Mouse (Mus musculus) CH12.LX (cell line): ENCODE results near the gene Wdr44. TPM values are rescaled to one million over a fixed set of nuclear protein-coding genes. Genes with fewer than 3 reads are reported as not detected.

Experiments used
- DNase-seq: peaks from one replicate; pipeline ENCODE4 v3.0.0-alpha.2; 2013; ENCODE audit errors: extremely low read depth
- H3K27ac ChIP-seq: 2 replicates; pipeline ENCODE4 v1.5.1; 2012; ENCODE audit warnings: low read depth, mild to moderate bottlenecking, control low read depth, moderate library complexity; ENCODE audit not compliant: insufficient read depth
- H3K27me3 ChIP-seq: replicated peaks from 2 replicates; pipeline ENCODE3; 2012; ENCODE audit warnings: inconsistent platforms
- H3K36me3 ChIP-seq, 2 experiments: replicated peaks in 1 of 2; 2 replicates each; pipeline versions ENCODE3 to v1.6.1; 2012; ENCODE audit warnings: inconsistent platforms in 1 of 2, low read length in 1 of 2, mild to moderate bottlenecking in 1 of 2, mixed read lengths in 1 of 2, moderate library complexity in 1 of 2; ENCODE audit not compliant: control insufficient read depth in 1 of 2, insufficient read depth in 1 of 2
- H3K4me1 ChIP-seq, 2 experiments: 2 replicates each; pipeline ENCODE4 v1.6.1; 2012; ENCODE audit warnings: inconsistent platforms in 1 of 2, moderate library complexity in 1 of 2; ENCODE audit not compliant: insufficient read depth in 2 of 2, control insufficient read depth in 1 of 2
- H3K4me2 ChIP-seq: 2 replicates; pipeline ENCODE4 v1.6.1; 2012; ENCODE audit warnings: low read depth, mild to moderate bottlenecking, control low read depth; ENCODE audit not compliant: poor library complexity, insufficient read depth, severe bottlenecking
- H3K4me3 ChIP-seq, 3 experiments: fragments of 150-350 bp in 1 of 3; sonication (generic) in 1 of 3; replicated peaks in 1 of 3; 2 replicates each; pipeline versions ENCODE3 to v1.5.1; 2011 to 2012; ENCODE audit warnings: low read depth in 2 of 3, low read length in 2 of 3, mild to moderate bottlenecking in 2 of 3, moderate library complexity in 2 of 3, control low read depth in 1 of 3, improper control_type of control experiment in 1 of 3, inconsistent platforms in 1 of 3, mixed read lengths in 1 of 3; ENCODE audit not compliant: poor library complexity in 1 of 3
- H3K79me2 ChIP-seq: replicated peaks from 2 replicates; pipeline ENCODE4 v1.6.1; 2012; ENCODE audit warnings: mild to moderate bottlenecking, moderate library complexity; ENCODE audit not compliant: control insufficient read depth, poor library complexity, insufficient read depth, severe bottlenecking; ENCODE audit errors: extremely low read depth
- H3K9ac ChIP-seq: 2 replicates; pipeline ENCODE4 v1.6.1; 2012; ENCODE audit warnings: low read depth, mild to moderate bottlenecking, control low read depth, moderate library complexity; ENCODE audit not compliant: insufficient read depth
- H3K9me3 ChIP-seq: replicated peaks from 2 replicates; pipeline ENCODE3; 2012; ENCODE audit warnings: low read length, inconsistent platforms, mixed read lengths
- CHD1 ChIP-seq: IDR thresholded peaks from 2 replicates; pipeline ENCODE4 v1.6.1; 2012; ENCODE audit warnings: low read depth, low read length, improper control_type of control experiment, inconsistent platforms
- CTCF ChIP-seq, 2 experiments: IDR thresholded peaks in 1 of 2; conservative IDR thresholded peaks in 1 of 2; 2 replicates each; pipeline ENCODE4 v1.5.1; 2011 to 2012; ENCODE audit warnings: low read depth in 2 of 2, low read length in 2 of 2, improper control_type of control experiment in 1 of 2, inconsistent platforms in 1 of 2, mild to moderate bottlenecking in 1 of 2, moderate library complexity in 1 of 2
- E2F4 ChIP-seq: IDR thresholded peaks from 2 replicates; pipeline ENCODE4 v1.6.1; 2011; ENCODE audit warnings: low read depth, low read length, improper control_type of control experiment; ENCODE audit not compliant: insufficient replicate concordance
- EP300 ChIP-seq: IDR thresholded peaks from 2 replicates; pipeline ENCODE4 v1.6.1; 2011; ENCODE audit warnings: low read length, improper control_type of control experiment
- GABPA ChIP-seq: IDR thresholded peaks from 2 replicates; pipeline ENCODE4 v1.6.1; 2012; ENCODE audit warnings: low read depth, low read length, improper control_type of control experiment, inconsistent platforms; ENCODE audit not compliant: insufficient replicate concordance
- HCFC1 ChIP-seq: IDR thresholded peaks from 2 replicates; pipeline ENCODE4 v1.6.1; 2012; ENCODE audit warnings: low read depth, mild to moderate bottlenecking, inconsistent platforms, low read length, improper control_type of control experiment
- MAFK ChIP-seq: IDR thresholded peaks from 2 replicates; pipeline ENCODE4 v1.6.1; 2011; ENCODE audit warnings: low read length, improper control_type of control experiment; ENCODE audit not compliant: insufficient replicate concordance
- MAX ChIP-seq: IDR thresholded peaks from 2 replicates; pipeline ENCODE4 v1.6.1; 2011; ENCODE audit warnings: low read length, improper control_type of control experiment
- NELFE ChIP-seq: IDR thresholded peaks from 2 replicates; pipeline ENCODE4 v1.6.1; 2011; ENCODE audit warnings: low read depth, low read length, improper control_type of control experiment
- NRF1 ChIP-seq: IDR thresholded peaks from 2 replicates; pipeline ENCODE4 v1.6.1; 2014; ENCODE audit warnings: low read depth, mild to moderate bottlenecking, inconsistent platforms, low read length, improper control_type of control experiment, moderate library complexity
- PAX5 ChIP-seq: IDR thresholded peaks from 2 replicates; pipeline ENCODE4 v1.6.1; 2012; ENCODE audit warnings: low read length, inconsistent platforms, mixed read lengths
- POLR2AphosphoS2 ChIP-seq: IDR thresholded peaks from 2 replicates; pipeline ENCODE4 v1.6.1; 2011; ENCODE audit warnings: low read depth, low read length, improper control_type of control experiment
- RAD21 ChIP-seq: IDR thresholded peaks from 2 replicates; pipeline ENCODE4 v1.6.1; 2011; ENCODE audit warnings: low read depth, mild to moderate bottlenecking, low read length, improper control_type of control experiment, moderate library complexity
- SIN3A ChIP-seq: IDR thresholded peaks from 2 replicates; pipeline ENCODE4 v1.6.1; 2012; ENCODE audit warnings: low read length, improper control_type of control experiment, inconsistent platforms
- ZC3H11A ChIP-seq: IDR thresholded peaks from 2 replicates; pipeline ENCODE4 v1.6.1; 2012; ENCODE audit warnings: low read depth, mild to moderate bottlenecking, inconsistent platforms, low read length, improper control_type of control experiment
- dilution Hi-C: fragments of 300-500 bp; cut with MboI; formaldehyde crosslinking; loops from 2 replicates; pipeline ENCODE4 v1.14.3; 2020; ENCODE audit warnings: low sequenced_read_pairs; ENCODE audit not compliant: extremely low pct_unique_long_range_greater_than_20kb, extremely low pct_ligation_motif_present
- in situ Hi-C: fragments of 300-500 bp; cut with MboI; formaldehyde crosslinking; loops from 3 replicates; pipeline ENCODE4 v1.14.3; 2019; ENCODE audit warnings: low sequenced_read_pairs, low pct_ligation_motif_present, low pct_unique_long_range_greater_than_20kb, mixed read lengths
- polyA plus RNA-seq: library from polyadenylated mRNA; unstranded; fragments of >175 nt; gene quantifications from 2 replicates; pipeline ENCODE4 v1.2.1, GENCODE M21; 2012; ENCODE audit warnings: low read depth; ENCODE audit not compliant: insufficient read length
- total RNA-seq, 2 experiments: library from RNA; depleted of rRNA; stranded (reverse); fragments of 300-350 nt in 1 of 2; fragments of >200 nt in 1 of 2; gene quantifications; 2 replicates each; pipeline ENCODE4 v1.2.3; 2012 to 2014

Wdr44 gene
- total and polyA plus RNA-seq, 3 experiments: 1.5 to 4.7 (median 2.2) TPM

GRCm38 (mm10) chrX:23693443-23694400, 871 bp downstream of the Wdr44 start:
- peak overlapping the region; percentile 78 for H3K4me2 ChIP-seq
- H3K9ac ChIP-seq: peak overlapping the region; percentile 82
- peak overlapping the region; percentile 81 for H3K27ac ChIP-seq
- no peaks in the 10 kb centered on the region for H3K27me3 ChIP-seq
- no peaks in the 10 kb centered on the region for H3K36me3 ChIP-seq
- TF ChIP-seq PAX5 (no peak), ZC3H11A (no peak), GABPA (no peak), HCFC1 (no peak), MAX (no peak), CHD1 (0 out of 2 replicates have a peak, but pooled peaks have one; percentile 24), CTCF (conservative IDR thresholded peaks at IDR 0.05 in 1 of 2, IDR thresholded peaks at IDR 0.05 in 1 of 2; ENCODE audit: low read depth in 2 of 2, low read length in 2 of 2) (no peak), NELFE (no peak), SIN3A (0 out of 2 replicates have a peak, but pooled peaks have one; percentile 29), E2F4 (no peak), EP300 (no peak), NRF1 (no peak), POLR2AphosphoS2 (no peak)
- dilution Hi-C loops (no loop called here), in situ Hi-C loops (no loop called here)
- no peaks in the 10 kb centered on the region for H3K9me3 ChIP-seq
- no peaks in the 10 kb centered on the region for H3K4me1 ChIP-seq
- H3K79me2 ChIP-seq: peaks cover 11% of the 10 kb centered on the region
- peak overlapping the region; percentile 53 to 78 (median 64) for H3K4me3 ChIP-seq
- DNase-seq: no peak

- TF ChIP-seq MAFK (0 out of 2 replicates have a peak, but pooled peaks have one; percentile 15), E2F4 (no peak), RAD21 (no peak)
- Histone ChIP-seq H3K9me3 (no peaks in the 10 kb centered on the region), H3K4me3 (peak overlapping the region in 2 of 3 experiments; percentile 53 to 64), H3K27ac (no peak overlapping the region), H3K36me3 (no peaks in the 10 kb centered on the region), H3K4me1 (no peaks in the 10 kb centered on the region), H3K4me2 (no peak overlapping the region; the same call in 1 of the 2 replicates), H3K9ac (peak overlapping the region; percentile 82; the same call in 1 of the 2 replicates), H3K27me3 (no peaks in the 10 kb centered on the region), H3K79me2 (peaks cover 14% of the 10 kb centered on the region)
- dilution Hi-C loops: no loop called here
- no peak for DNase-seq
- in situ Hi-C loops: no loop called here
Observed at GRCm38 (mm10) chrX:23694588-23694987, 1.7 kb downstream of the Wdr44 start.
